Mouse (Mus musculus) macrophage (primary cell): ENCODE results near the gene Rdh8. TPM values are rescaled to one million over a fixed set of nuclear protein-coding genes. Genes with fewer than 3 reads are reported as not detected.
"Not testable (repeated sequence)": the region's sequence is repeated elsewhere in the genome, so short reads cannot be mapped to it uniquely, and the experiment has no call there.

Source experiments
- H3K27ac ChIP-seq: fragments of 350-480 bp; formaldehyde crosslinking; 2 replicates; pipeline ENCODE4 v1.9.0; 2021
- H3K36me3 ChIP-seq: fragments of 350-480 bp; formaldehyde crosslinking; 2 replicates; pipeline ENCODE4 v1.9.0; 2021; ENCODE audit errors: inconsistent target
- H3K4me3 ChIP-seq: fragments of 350-480 bp; formaldehyde crosslinking; 2 replicates; pipeline ENCODE4 v1.9.0; 2021; ENCODE audit errors: inconsistent target
- H3K79me2 ChIP-seq: fragments of 350-480 bp; formaldehyde crosslinking; 2 replicates; pipeline ENCODE4 v1.9.0; 2021; ENCODE audit errors: inconsistent target
- WGBS: methylation state at CpG from one replicate; pipeline ENCODE4 v1.1.7; 2026; ENCODE audit warnings: inconsistent platforms; ENCODE audit not compliant: missing documents; 5-methylcytosine and 5-hydroxymethylcytosine counted together
- polyA plus RNA-seq: library from polyadenylated mRNA; stranded (reverse); fragments of 250-400 nt; gene quantifications from 3 replicates; pipeline ENCODE4 v1.2.4, GENCODE M21; 2018; ENCODE audit warnings: inconsistent platforms

The Rdh8 gene
- polyA plus RNA-seq, 1 experiment from 2014 or later, result not detected

DNA sequence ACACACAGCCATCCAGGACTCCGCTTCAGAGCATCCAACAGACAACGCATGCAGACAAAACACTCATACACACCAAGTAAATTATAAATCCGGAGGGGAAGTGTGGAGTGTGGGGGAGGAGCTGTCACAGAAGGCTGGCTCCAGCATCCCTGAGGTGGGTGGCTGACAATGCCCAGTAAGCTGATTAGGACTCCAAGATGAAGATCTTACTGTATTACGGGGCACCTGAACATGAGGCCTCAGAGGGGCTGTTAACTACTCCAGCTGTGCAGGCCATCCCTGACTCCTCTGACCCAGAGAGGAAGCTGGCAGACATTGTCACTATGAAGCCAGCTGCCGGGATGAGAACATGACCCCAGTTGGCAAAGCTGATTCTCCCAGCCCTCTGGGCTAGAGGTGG lies 1.7 kb downstream of the Rdh8 start:
- H3K79me2 ChIP-seq, result no peaks in the 10 kb centered on the region
- 92% methylated on average over 5 of the region's 5 CpGs for WGBS
- H3K36me3 ChIP-seq, result no peaks in the 10 kb centered on the region
- no peak overlapping the region for H3K4me3 ChIP-seq
- H3K27ac ChIP-seq, result no peak overlapping the region

DNA sequence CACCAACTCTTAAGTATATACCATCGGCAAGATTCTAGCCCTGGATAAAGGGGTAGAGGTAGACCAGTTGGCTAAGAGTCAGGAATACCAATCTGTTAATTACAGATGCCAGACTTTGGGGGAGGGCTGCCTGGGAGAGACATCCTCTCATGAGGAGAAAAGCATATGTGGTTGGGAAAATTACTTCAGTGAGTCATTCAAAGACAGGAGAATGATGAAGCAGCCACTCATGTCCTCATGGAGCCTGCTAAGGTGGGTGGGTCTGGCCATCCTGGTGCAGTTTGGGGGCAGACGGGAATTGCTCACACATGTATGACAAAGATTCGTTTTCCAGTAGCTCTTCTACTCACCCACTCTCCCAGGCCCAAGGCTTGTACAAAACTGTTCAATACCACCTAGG lies 4.5 kb downstream of the Rdh8 start:
- Histone ChIP-seq H3K27ac (no peak overlapping the region), H3K36me3 (no peaks in the 10 kb centered on the region), H3K79me2 (no peaks in the 10 kb centered on the region), H3K4me3 (no peak overlapping the region)
- WGBS, result 90% methylated on average over 2 of the region's 3 CpGs

DNA sequence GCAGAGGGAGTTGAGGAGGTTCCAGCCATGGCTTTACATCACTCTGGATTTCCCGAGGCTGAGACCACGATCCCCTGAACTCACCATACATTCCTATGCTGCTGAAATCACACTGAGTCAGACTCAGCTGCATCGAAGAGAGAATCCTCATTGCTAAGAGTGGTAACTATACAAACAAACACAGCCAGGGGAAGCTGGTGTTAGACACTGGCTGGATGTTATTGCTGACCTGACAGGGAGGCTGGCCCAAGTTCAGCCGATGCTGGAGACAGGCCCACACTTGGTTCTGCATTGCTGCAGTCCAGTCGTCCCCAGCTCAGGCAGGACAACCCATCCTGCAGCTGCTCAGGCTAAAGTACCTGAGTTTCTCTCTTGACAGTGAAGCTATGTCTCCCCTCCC lies 7.5 kb downstream of the Rdh8 start:
- Histone ChIP-seq H3K4me3 (no peak overlapping the region), H3K79me2 (no peaks in the 10 kb centered on the region), H3K27ac (no peak overlapping the region), H3K36me3 (no peaks in the 10 kb centered on the region)
- 74% methylated on average over 5 of the region's 5 CpGs for WGBS

DNA sequence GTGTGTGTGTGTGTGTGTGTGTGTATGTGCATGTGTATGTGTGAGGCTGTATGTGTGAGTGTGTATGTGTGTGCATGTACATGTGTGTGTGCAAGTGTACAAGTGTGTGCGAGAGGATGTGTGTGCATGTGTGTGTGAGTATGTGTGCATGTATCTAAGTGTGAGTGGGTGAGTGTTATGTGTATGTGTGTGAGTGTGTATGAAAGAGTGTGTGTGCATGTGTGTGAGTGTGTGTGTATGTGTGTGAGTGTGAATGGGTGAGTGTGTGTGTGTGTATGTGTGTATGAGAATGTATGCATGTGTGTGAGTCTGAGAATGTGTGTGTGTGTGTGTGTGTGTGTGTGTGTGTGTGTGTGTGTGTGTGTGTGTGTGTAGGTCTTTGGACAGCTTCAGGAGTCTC lies 9.8 kb downstream of the Rdh8 start:
- H3K79me2 ChIP-seq, result no peaks in the 10 kb centered on the region
- WGBS, result 88% methylated on average over 1 of the region's 1 CpGs
- H3K27ac ChIP-seq, result no peak overlapping the region
- no peaks in the 10 kb centered on the region for H3K36me3 ChIP-seq
- no peak overlapping the region for H3K4me3 ChIP-seq

DNA sequence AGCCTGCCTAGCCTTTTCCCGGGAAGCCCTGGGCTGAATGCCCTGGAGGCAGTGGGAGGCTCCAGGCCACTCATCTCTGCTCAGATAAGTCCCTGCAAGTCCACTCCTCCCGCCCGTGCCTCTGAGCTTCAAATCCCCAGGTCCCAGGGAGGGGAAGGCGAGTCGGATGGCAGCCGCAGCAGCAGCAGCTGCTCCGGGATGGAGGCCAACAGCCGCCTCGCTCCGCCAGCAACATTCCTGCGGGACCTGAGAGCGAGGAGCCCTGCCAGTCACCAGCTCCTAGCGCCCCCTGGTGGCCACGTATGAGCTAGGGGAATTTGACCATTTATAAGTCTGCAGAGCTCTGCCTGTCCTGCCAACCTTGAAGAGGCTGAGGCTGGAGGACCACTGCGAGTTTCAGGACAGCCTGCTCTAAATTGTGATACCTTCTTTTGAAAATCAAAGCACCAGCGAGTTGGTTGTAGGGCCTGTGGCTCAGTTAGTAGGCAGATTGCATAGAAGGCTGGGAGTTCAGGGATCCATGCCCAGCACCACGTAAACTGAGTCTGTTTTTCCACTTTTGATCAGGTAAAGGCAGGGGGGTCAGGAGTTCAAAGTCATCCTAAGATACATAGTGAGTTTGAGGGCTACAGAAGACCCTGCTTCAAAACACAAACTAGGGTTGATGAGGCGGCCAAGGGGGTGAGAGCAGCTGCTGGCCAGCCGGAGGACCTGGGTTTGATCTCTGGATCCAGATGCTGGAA lies 12.8 kb downstream of the Rdh8 start:
- WGBS, result 18% methylated on average over 19 of the region's 19 CpGs
- no peak overlapping the region for H3K4me3 ChIP-seq
- H3K27ac ChIP-seq, result no peak overlapping the region
- H3K79me2 ChIP-seq, result no peaks in the 10 kb centered on the region
- H3K36me3 ChIP-seq, result no peaks in the 10 kb centered on the region

DNA sequence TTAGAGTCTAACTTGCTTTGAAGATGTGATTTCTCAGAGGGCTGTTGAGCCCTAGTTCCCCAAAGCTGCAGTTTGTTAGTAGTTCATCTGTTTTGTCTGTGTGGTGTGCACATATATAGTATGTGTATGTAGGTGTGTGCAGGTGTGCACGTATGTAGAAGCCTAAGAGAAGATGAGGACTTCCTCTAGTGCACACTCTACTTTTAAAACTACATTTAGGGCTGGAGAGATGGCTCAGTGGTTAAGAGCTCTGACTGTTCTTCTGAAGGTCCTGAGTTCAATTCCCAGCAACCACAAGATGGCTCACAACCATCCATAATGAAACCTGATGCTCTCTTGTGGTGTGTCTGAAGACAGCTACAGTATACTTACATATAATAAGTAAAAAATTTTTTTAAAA lies 16.6 kb downstream of the Rdh8 start:
- Histone ChIP-seq H3K27ac (no peak overlapping the region), H3K36me3 (no peaks in the 10 kb centered on the region), H3K79me2 (no peaks in the 10 kb centered on the region), H3K4me3 (no peak overlapping the region)
- 100% methylated on average over 1 of the region's 1 CpGs for WGBS

DNA sequence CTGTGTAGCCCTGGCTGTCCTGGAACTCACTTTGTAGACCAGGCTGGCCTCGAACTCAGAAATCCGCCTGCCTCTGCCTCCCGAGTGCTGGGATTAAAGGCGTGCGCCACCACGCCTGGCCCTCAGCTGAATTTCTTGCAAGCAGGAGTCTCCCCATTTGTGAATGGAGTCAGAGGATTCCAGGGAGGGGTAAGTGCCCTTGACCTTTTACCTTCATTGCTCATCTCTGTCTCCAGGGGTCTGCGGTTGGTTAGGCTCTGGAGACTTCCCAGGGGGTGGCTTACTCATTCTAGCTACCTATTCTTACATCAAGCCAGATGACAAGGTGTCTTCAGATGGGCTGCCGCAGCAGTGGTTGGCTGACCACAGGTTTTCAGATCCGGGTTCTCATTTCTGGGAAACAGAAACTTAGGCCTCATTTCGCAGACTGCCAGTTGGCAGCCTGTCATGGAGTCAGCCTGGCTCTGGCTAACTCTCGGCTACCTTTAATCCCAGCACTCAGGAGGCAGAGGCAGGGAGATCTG lies 17.2 kb downstream of the Rdh8 start:
- not testable (repeated sequence) for H3K79me2 ChIP-seq, H3K27ac ChIP-seq, H3K36me3 ChIP-seq, H3K4me3 ChIP-seq
- WGBS, result 88% methylated on average over 9 of the region's 11 CpGs

DNA sequence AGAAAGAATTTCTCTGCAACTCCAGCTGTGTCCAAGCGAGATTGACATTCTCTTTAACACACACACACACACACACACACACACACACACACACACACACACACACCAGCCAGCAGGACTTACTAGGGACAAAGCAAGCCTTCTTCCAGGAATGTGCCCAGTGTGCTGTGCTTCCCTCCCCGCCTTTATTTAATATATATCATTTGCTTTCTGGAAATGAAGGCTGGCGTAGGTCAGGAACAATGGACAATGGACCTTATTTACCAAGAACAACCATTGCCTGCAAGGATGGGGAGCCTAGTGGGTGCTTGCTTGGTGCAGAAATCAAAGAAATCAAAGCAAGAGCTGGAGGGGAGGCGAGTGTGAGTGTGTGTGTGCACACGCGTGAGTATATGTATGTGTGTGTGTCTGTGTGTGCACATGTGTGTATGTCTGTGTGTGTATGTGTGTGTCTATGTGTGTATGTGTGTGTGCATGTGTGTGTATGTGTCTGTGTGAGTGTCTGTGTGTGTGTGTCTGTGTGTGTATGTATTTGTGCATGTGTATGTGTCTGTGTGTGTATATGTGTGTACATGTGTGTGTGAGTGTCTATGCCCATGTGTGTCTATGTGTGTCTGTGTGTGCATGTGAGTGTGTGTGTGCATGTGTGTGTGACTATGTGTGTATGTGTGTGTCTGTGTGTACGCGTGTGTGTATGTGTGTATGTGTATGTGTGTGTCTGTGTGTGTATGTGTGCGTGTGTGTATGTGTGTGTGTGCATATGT lies 19.1 kb downstream of the Rdh8 start:
- Histone ChIP-seq H3K4me3 (no peak overlapping the region), H3K27ac (no peak overlapping the region), H3K79me2 (no peaks in the 10 kb centered on the region), H3K36me3 (no peaks in the 10 kb centered on the region)
- 92% methylated on average over 8 of the region's 9 CpGs for WGBS

DNA sequence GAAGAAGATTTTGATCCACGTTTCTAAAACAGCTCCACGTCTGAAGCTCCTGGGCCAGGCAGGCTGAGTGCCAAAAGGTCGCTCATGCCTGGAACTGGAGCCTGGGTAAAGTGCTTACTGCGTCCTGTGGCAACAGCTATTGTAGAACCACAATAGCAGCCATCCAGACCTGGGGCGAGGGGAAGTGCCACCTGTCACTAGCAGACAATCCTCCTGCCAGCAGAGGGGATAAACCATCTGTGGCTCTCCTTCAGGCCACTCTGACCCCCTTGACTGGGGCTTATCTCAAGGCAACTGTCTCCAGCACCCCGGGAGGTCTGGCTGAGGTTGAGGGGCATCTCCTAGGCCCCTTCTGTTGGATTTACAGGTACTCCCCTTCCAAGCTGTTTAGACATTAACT lies 20.6 kb downstream of the Rdh8 start:
- Histone ChIP-seq H3K27ac (no peak overlapping the region), H3K36me3 (no peaks in the 10 kb centered on the region), H3K4me3 (no peak overlapping the region), H3K79me2 (no peaks in the 10 kb centered on the region)
- WGBS, result 76% methylated on average over 5 of the region's 6 CpGs

DNA sequence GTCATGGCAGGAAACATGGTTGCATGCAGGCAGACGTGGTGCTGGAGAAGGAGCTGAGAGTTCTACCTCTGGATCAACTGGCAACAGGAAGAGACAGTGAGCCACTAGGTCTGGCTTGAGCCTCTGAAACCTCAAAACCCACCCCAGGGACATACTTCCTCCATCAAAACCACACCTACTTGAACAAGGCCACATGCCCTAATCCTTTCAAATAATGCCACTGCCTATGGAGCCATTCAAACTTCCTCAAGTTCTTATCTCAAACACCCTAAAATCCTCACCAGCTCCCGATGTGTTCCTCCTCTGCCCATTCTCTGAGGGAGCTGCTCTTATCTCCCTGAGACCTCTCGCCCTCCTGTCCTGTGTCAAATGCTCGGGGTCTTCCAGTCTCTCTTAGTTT lies 23.9 kb downstream of the Rdh8 start:
- WGBS, result 38% methylated on average over 4 of the region's 4 CpGs
- H3K79me2 ChIP-seq, result no peaks in the 10 kb centered on the region
- H3K4me3 ChIP-seq, result no peak overlapping the region
- H3K36me3 ChIP-seq, result no peaks in the 10 kb centered on the region
- H3K27ac ChIP-seq, result no peak overlapping the region

DNA sequence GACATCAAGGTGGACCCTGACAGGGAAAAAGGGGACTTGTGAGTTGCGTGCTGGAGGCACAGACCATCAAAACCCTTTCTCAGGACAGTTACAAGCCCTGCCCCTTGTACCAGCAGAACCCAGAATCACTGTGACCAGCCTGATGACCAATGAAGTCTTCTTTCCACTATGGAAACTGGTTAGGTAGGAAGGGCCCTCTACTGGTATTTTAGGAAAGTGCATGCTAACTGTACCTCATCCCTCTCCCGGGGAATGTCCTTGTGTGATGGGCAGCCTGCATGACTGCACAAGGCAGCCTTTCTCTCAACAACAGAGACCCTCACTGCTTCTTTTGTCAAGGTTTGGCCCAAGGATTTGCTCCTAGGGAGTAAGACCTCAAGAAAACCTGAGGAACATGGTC lies 24.4 kb downstream of the Rdh8 start:
- H3K27ac ChIP-seq, result no peak overlapping the region
- no peaks in the 10 kb centered on the region for H3K79me2 ChIP-seq
- no peak overlapping the region for H3K4me3 ChIP-seq
- no peaks in the 10 kb centered on the region for H3K36me3 ChIP-seq
- 45% methylated on average over 2 of the region's 2 CpGs for WGBS

DNA sequence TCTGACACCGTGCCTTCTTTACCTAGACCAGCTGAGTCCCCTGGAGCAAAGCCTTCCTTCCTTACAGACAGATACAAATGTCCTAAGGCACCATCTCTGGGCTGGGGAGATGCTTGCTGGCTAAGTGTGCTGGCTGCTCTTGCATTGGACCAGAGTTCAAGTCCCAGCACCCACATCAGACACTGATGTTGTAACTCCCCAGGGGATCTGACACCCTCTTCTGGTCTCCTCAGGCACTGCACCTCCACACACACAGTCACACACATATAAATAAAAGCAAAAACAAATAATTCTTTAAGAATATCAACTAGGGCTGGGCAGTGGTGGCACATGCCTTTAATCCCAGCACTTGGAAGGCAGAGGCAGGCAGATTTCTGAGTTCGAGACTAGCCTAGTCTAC lies 31.9 kb downstream of the Rdh8 start:
- Histone ChIP-seq H3K27ac (no peak overlapping the region), H3K36me3 (no peaks in the 10 kb centered on the region), H3K79me2 (no peaks in the 10 kb centered on the region), H3K4me3 (no peak overlapping the region)
- 100% methylated on average over 2 of the region's 2 CpGs for WGBS

DNA sequence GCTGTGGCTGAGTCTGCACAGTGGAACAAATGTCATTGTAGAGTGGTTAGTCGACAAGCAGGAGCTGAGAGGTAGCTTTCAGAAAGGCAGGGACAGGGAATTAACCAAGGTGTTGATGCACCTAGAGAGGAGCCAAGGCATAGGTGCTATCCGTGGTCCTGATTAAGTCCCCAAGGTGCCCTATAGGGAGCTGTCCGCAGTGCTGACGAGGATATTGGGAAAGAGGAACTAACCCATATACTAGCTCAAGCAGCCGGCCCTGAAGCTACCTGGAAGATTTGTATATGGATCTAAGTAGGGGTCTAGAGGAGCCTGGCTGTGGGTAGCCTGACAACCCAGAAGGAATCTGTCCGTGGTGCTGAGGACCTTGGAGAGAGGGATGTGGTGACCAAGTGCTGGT lies 38.8 kb downstream of the Rdh8 start:
- Histone ChIP-seq H3K27ac (no peak overlapping the region), H3K4me3 (no peak overlapping the region), H3K79me2 (no peaks in the 10 kb centered on the region), H3K36me3 (no peaks in the 10 kb centered on the region)
- WGBS, result 6% methylated on average over 6 of the region's 6 CpGs

DNA sequence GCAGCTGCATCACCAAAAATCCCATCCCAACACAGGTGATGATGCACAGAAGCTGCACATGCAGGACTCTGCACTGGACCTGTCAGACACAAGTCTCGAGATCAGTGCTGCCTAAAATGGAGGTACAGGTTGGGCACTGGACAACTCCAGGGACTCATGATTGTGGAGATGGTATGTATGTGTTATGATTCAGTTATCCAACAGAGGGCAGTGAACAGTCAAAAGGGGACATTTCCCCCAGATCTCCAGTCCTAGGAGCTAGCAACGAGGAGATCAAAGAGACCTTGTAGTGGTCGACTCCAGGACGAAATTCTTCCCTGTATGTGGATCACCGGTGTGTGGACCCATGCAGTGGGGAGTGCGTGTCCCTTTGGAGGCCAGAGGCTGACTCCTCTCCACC lies 41.6 kb downstream of the Rdh8 start:
- Histone ChIP-seq H3K4me3 (no peak overlapping the region), H3K27ac (no peak overlapping the region), H3K79me2 (no peaks in the 10 kb centered on the region), H3K36me3 (no peaks in the 10 kb centered on the region)
- WGBS, result 50% methylated on average over 6 of the region's 6 CpGs

DNA sequence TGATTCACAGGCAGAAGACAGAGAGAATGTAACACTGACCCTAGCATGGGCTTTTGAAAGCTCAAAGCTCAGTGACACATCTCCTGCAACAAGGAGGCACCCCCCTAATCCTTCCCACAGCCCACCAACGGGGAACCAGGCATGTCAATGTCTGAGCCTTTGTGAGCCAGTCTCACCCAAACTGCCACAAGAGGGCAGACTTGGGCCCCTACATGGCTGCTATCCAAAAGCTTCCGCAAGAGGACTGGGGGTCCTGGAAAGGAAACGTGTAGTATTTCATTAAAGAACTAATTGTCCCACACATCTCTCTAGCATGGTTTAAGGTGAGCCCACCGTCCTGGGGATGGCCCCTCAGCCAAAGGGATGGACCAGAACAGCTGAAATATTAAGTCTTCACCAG lies 43.5 kb downstream of the Rdh8 start:
- no peaks in the 10 kb centered on the region for H3K36me3 ChIP-seq
- 9% methylated on average over 4 of the region's 4 CpGs for WGBS
- H3K4me3 ChIP-seq, result no peak overlapping the region
- no peaks in the 10 kb centered on the region for H3K79me2 ChIP-seq
- no peak overlapping the region for H3K27ac ChIP-seq
